Mouse (Mus musculus) lung, embryonic 14.5 days (tissue): Measurements from ENCODE around the gene Ssbp3. TPM values are rescaled to one million over a fixed set of nuclear protein-coding genes. Genes with fewer than 3 reads are reported as not detected.
A peak's percentile ranks its signal among the peaks of the same experiment; 100 is the strongest.

Experiments
- ATAC-seq: fragments of 200-750 bp; cut with Nextera tagmentation; 2 replicates; pipeline ENCODE4 v1.8.0; 2017; ENCODE audit warnings: mild to moderate bottlenecking, moderate TSS enrichment, moderate library complexity; ENCODE audit not compliant: insufficient read depth
- DNase-seq: peaks from one replicate; pipeline ENCODE4 v3.0.0-alpha.2; 2015
- H3K27ac ChIP-seq: fragments of 300-500 bp; sonication (generic); 2 replicates; pipeline ENCODE4 v1.5.1; 2014; ENCODE audit warnings: low read depth, mild to moderate bottlenecking, moderate library complexity
- H3K27me3 ChIP-seq: fragments of 300-500 bp; sonication (generic); 2 replicates; pipeline ENCODE4 v1.6.1; 2014; ENCODE audit warnings: low read length, control low read depth; ENCODE audit not compliant: insufficient read depth
- H3K36me3 ChIP-seq: fragments of 300-500 bp; sonication (generic); 2 replicates; pipeline ENCODE4 v1.6.1; 2014; ENCODE audit warnings: control low read depth; ENCODE audit not compliant: insufficient read depth
- H3K4me1 ChIP-seq: fragments of 300-500 bp; sonication (generic); 2 replicates; pipeline ENCODE4 v1.6.1; 2014; ENCODE audit warnings: antibody characterized with exemption, control low read depth; ENCODE audit not compliant: insufficient read depth
- H3K4me2 ChIP-seq: fragments of 300-500 bp; sonication (generic); 2 replicates; pipeline ENCODE4 v1.6.1; 2014; ENCODE audit warnings: mild to moderate bottlenecking
- H3K4me3 ChIP-seq: fragments of 300-500 bp; sonication (generic); 2 replicates; pipeline ENCODE4 v1.5.1; 2014; ENCODE audit warnings: low read depth, low read length
- H3K9ac ChIP-seq: fragments of 300-500 bp; sonication (generic); 2 replicates; pipeline ENCODE4 v1.6.1; 2014
- H3K9me3 ChIP-seq: fragments of 300-500 bp; sonication (generic); 2 replicates; pipeline ENCODE4 v1.6.1; 2016; ENCODE audit warnings: low read depth, low read length, control low read depth
- CTCF ChIP-seq: IDR thresholded peaks from 2 replicates; pipeline ENCODE4 v1.5.1; 2016; ENCODE audit warnings: antibody characterized with exemption, low read depth
- WGBS: fragments of 180-500 bp; shearing (Covaris S2); extraction: QIAGEN DNeasy Blood & Tissue Kit; methylation state at CpG from one replicate; pipeline ENCODE4 v1.1.7; 2014; 5-methylcytosine and 5-hydroxymethylcytosine counted together
- polyA plus RNA-seq: library from polyadenylated mRNA; unstranded; fragments of >200 nt; fragmentation: Nextera tagmentation; extraction: Ambion mirVana; gene quantifications from 2 replicates; pipeline ENCODE4 v1.2.1, GENCODE M21; 2014

The Ssbp3 gene
- 69.5 and 80.2 TPM in 2 replicates for polyA plus RNA-seq

DNA sequence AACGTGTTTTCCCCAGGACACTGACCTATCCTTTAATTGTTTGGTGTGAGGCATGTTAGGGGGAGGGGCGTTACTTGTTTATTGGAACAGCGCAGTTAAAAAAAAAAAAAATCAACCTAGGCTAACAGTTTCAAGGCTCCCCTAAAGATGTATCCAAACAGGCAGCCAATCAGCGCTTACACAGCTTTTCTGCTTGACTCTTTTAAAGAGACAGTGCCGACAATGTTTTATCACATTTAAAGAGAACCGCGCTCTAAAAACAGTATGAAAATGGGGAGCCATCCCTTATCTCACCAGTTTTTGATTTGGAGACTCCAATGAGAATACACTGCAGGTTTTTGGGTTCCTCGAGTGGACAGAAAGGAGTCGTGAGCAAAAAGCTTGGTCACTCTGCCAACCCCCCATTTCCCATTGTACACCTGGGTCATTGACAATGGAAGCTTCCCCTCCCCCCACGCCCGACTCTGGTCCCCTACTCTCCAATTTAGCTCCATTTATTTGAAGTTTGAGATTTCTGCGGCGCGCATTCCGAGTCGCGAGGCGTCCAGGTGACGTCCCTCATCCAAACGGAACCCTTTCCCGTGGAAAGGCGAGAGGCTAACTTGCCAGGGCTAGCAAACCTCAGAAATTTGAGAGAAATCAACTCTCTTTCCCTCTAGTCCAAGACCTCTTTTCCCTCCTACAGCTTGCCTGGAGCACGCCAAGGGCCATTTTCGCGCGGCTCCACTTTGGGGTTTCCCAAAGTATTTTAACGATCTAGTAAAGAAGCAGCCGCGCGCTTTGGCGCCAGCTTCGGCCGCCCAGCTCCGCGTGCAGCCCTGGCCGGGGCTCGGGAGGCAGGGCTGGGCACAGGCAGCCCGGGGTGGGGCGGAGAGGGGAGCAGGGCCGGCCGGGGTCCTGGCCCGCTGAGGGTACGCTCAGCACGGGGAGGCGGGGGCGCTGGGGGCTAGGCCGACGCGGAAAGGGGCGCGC is at the start of gene Ssbp3:
Gene Ssbp3 (plus strand): TSS at position 501 of the 972 bp plus-strand sequence.
- DNase-seq (peak; percentile 97), ATAC-seq (peak; percentile 38)
- Histone ChIP-seq H3K4me3 (peak within 1 kb of the TSS; percentile 100), H3K4me2 (peak within 1 kb of the TSS; percentile 93), H3K36me3 (peaks cover 14% of the 10 kb centered on the region), H3K27me3 (no peaks in the 10 kb centered on the region), H3K4me1 (peaks cover 37% of the 10 kb centered on the region), H3K9me3 (no peaks in the 10 kb centered on the region), H3K27ac (peak within 1 kb of the TSS; percentile 99), H3K9ac (peak within 1 kb of the TSS; percentile 97)
- no peak for TF ChIP-seq CTCF
- under 1% methylated on average over 49 of the region's 51 CpGs for WGBS

DNA sequence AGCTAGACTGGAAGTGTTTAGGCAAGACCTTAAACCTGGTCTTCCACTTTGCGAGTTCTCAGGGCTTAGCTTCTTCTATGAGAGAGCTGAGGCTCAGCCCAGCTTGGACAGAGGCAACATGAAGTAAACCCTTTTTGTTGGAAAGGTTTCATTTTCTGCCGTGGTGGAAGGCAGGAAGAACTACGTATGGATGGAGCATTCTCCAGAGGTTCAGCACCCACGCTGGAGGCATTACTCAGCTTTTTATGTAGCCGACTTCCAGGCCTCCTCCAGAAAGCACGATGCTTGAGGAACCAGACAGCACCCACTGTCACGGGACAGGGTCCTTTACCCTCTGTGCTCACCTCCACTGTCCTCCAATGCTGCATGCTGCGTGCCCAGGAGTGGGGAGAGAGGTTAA is 48.6 kb upstream of the Ssbp3 start:
- Histone ChIP-seq H3K36me3 (no peaks in the 10 kb centered on the region), H3K4me1 (peaks cover 49% of the 10 kb centered on the region), H3K4me3 (no peak overlapping the region), H3K27me3 (no peaks in the 10 kb centered on the region), H3K27ac (peak overlapping the region; percentile 39), H3K9ac (no peak overlapping the region), H3K9me3 (no peaks in the 10 kb centered on the region), H3K4me2 (no peak overlapping the region)
- no peak for TF ChIP-seq CTCF
- DNase-seq (no peak), ATAC-seq (no peak)
- 53% methylated on average over 8 of the region's 8 CpGs for WGBS

- Histone ChIP-seq H3K4me3 (no peak overlapping the region), H3K36me3 (no peaks in the 10 kb centered on the region), H3K9ac (no peak overlapping the region), H3K9me3 (no peaks in the 10 kb centered on the region), H3K4me2 (no peak overlapping the region), H3K27me3 (no peaks in the 10 kb centered on the region), H3K4me1 (peaks cover 50% of the 10 kb centered on the region), H3K27ac (peak overlapping the region; percentile 39)
- WGBS = 24% methylated on average over 7 of the region's 7 CpGs
- no peak for TF ChIP-seq CTCF
- no peak for ATAC-seq
- DNase-seq = peak; percentile 55
Measured at GRCm38 (mm10) chr4:106862317-106862716, 48.2 kb upstream of the Ssbp3 start.

DNA sequence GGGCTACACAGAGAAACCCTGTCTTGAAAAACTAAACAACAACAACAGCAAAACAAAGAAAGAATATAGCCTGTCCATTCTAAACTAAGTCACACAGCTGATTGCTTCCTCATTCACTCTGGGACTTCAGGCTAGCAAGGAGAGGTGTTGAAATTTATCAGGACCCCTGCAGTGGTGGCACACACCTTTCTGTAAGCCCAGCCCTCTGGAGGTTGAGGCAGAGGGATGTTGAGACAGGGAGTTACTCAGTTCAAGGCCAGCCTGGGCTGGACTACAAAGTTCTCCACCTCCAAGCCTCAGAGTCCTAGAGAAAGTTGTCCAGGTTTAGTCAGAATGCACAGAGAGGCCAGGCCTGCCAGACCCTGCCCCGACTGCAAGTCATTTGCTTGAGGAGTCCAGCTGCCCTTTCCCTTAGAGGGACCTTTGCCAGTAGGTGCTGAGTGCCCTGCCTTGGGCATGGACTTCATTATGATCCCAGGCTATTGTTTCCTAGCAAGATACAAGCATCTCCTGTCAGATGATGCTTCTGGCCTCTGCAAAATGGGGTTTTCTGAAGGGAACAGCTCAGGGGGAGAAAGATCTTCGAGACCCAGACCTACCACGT is 47.6 kb upstream of the Ssbp3 start:
- Histone ChIP-seq H3K27ac (peak overlapping the region; percentile 39), H3K9me3 (no peaks in the 10 kb centered on the region), H3K27me3 (no peaks in the 10 kb centered on the region), H3K36me3 (no peaks in the 10 kb centered on the region), H3K4me1 (peaks cover 50% of the 10 kb centered on the region), H3K9ac (no peak overlapping the region), H3K4me2 (no peak overlapping the region), H3K4me3 (no peak overlapping the region)
- ATAC-seq = no peak
- 40% methylated on average over 3 of the region's 3 CpGs for WGBS
- no peak for TF ChIP-seq CTCF
- DNase-seq = no peak

DNA sequence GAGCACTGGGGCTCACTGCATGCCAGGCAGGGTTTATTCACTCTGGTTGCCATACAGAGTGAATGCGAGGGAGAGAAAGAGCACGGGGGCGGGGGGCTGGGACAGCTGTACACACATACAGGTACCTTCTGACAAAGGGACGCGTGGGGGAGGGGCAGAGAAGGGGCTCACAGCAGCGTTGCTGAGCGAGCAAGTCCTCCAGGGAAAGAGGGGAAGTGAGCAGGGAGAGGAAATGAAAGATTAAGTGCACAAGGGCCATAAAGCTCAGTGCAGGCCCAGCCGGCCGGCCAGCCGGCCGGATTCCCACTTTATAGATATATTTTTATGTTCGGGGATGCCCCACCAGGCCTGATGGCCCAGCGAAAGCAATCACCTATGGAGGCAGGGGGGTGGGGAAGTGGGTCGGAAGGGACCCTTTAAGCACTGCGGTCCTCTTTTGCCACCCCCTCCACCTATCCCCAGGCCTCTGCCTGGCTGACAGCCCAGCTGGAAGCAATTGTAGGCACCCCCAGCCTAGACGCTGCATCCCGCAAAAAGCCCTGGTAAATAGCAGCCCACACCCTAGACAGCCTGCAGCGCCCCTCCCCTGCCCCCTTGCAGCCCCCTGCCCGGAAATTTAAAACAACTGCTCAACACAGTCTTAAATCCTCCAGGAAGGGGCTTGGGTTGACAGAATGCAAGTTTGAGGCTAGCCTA is 44.9 kb upstream of the Ssbp3 start:
- peak overlapping the region; percentile 44 for H3K9ac ChIP-seq
- WGBS = 8% methylated on average over 19 of the region's 19 CpGs

DNA sequence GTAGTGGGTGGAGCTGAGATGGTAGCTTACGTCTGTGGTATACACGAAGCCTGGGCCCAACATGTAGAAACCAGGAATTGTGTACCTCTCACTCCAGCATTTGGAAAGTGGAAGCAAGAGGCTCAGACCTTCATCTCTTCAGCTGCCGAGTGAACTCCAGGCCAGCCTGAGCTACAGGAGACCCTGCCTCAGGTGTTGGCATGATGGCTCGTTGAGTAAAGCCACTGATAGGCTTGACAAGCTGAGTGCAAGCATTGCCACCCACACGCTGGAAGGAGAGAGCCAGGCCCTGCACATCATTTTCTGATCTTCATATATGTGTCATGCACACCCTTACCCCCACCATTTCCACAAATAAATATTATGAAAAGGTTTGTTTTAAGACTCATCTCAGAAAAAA is 44.1 kb upstream of the Ssbp3 start:
- Histone ChIP-seq H3K36me3 (no peaks in the 10 kb centered on the region), H3K4me1 (peaks cover 41% of the 10 kb centered on the region), H3K9me3 (no peaks in the 10 kb centered on the region), H3K27me3 (no peaks in the 10 kb centered on the region), H3K4me2 (no peak overlapping the region), H3K9ac (no peak overlapping the region), H3K27ac (peak overlapping the region; percentile 95), H3K4me3 (no peak overlapping the region)
- 36% methylated on average over 5 of the region's 5 CpGs for WGBS
- ATAC-seq = no peak
- no peak for TF ChIP-seq CTCF
- DNase-seq = no peak

More for the DNA sequence above, 44.9 kb upstream of the Ssbp3 start:
- DNase-seq = peak; percentile 73
- peak overlapping the region; percentile 32 for H3K4me2 ChIP-seq
- H3K4me1 ChIP-seq = peaks cover 44% of the 10 kb centered on the region
- peak; percentile 43 for ATAC-seq
- no peaks in the 10 kb centered on the region for H3K27me3 ChIP-seq
- TF ChIP-seq CTCF = no peak
- peak overlapping the region; percentile 95 for H3K27ac ChIP-seq
- no peaks in the 10 kb centered on the region for H3K9me3 ChIP-seq
- no peak overlapping the region for H3K4me3 ChIP-seq
- no peaks in the 10 kb centered on the region for H3K36me3 ChIP-seq

- 7% methylated on average over 7 of the region's 7 CpGs for WGBS
- no peak for TF ChIP-seq CTCF
- peak overlapping the region; percentile 95 for H3K27ac ChIP-seq
- no peaks in the 10 kb centered on the region for H3K36me3 ChIP-seq
- peak; percentile 95 for DNase-seq
- peak; percentile 87 for ATAC-seq
- peak overlapping the region; percentile 23; the same call in 1 of the 2 replicates for H3K4me2 ChIP-seq
- H3K27me3 ChIP-seq = no peaks in the 10 kb centered on the region
- no peak overlapping the region for H3K9ac ChIP-seq
- H3K4me1 ChIP-seq = peaks cover 37% of the 10 kb centered on the region
- H3K4me3 ChIP-seq = no peak overlapping the region
- no peaks in the 10 kb centered on the region for H3K9me3 ChIP-seq
Measured at GRCm38 (mm10) chr4:106866845-106867244, 43.7 kb upstream of the Ssbp3 start.
